In the genomic region with DNA sequence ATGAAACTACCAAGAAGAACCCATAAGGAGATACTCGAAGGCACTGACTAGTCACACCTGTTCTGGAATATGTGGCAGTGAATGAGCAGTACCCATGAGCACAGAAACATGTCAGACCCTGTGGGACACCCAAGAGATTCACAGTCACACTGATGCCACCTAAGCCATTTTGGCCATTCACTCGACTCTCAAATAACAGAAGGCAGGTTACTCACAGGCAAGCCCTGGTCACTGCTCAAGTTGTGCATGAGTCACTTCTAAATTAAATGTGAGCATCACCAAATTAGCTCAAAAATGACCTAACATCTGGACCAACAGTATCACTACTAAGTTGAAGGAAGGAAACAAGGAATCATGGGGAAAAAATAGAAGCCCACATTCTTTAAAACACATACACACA, we compare ENCODE assay signal across 16 mouse cellular contexts. TPM values are rescaled to one million over a fixed set of nuclear protein-coding genes. Genes with fewer than 3 reads are reported as not detected.
"Had no signal": no experiment of that assay in that cellular context is flagged by ENCODE, and none has a peak within 500 bp of the region (broad histone marks: within the 10 kb centered on the region; RNA-seq: fewer than 3 reads in every experiment).

No protein-coding gene starts in this region.

- DNase-seq: retina, postnatal 1 day; right cerebral cortex, adult 18-20 months; right cerebral cortex, postnatal 14 days; right cerebral cortex, postnatal 25 days; right cerebral cortex, postnatal 4 days; spleen, adult 18-20 months; thymus, adult 18-20 months; thymus, adult 2 months; thymus, postnatal 14 days; thymus, postnatal 25 days; thymus, postnatal 36 days; thymus, postnatal 4 days had no signal

- H3K4me3 ChIP-seq: neural tube, embryonic 15.5 days; stomach, embryonic 15.5 days had no signal

- H3K9ac ChIP-seq: neural tube, embryonic 15.5 days; stomach, embryonic 15.5 days had no signal

- H3K4me1 ChIP-seq: neural tube, embryonic 15.5 days; stomach, embryonic 15.5 days had no signal

- H3K9me3 ChIP-seq: neural tube, embryonic 15.5 days; stomach, embryonic 15.5 days had no signal

- H3K27ac ChIP-seq: neural tube, embryonic 15.5 days; stomach, embryonic 15.5 days; stomach, postnatal 0 days had no signal

- H3K27me3 ChIP-seq: neural tube, embryonic 15.5 days; stomach, embryonic 15.5 days had no signal

- H3K4me2 ChIP-seq: neural tube, embryonic 15.5 days; stomach, embryonic 15.5 days had no signal

- H3K36me3 ChIP-seq: neural tube, embryonic 15.5 days; stomach, embryonic 15.5 days had no signal

RNA-seq across cellular contexts. Expression of gene Lmcd1, which starts 18.6 kb away (rescaled TPM):
- total RNA-seq: neutrophil, adult 5-6 weeks had no signal
